Mouse (Mus musculus) erythroid progenitor cell, adult 5-6 weeks (primary cell): ENCODE measurements around the gene Gab2. TPM values are rescaled to one million over a fixed set of nuclear protein-coding genes. Genes with fewer than 3 reads are reported as not detected.

Experiments
- ATAC-seq: replicated peaks from 2 replicates; pipeline ENCODE4 v1.8.0; 2016; ENCODE audit warnings: moderate number of reproducible peaks, mild to moderate bottlenecking, moderate TSS enrichment, inconsistent platforms; ENCODE audit not compliant: poor library complexity, low FRiP score, severe bottlenecking
- total RNA-seq, 2 experiments: library from RNA; stranded (forward) in 1 of 2; stranded (reverse) in 1 of 2; fragments of 150-400 nt in 1 of 2; fragments of 186-747, 209-891 nt in 1 of 2; gene quantifications; 2 replicates each; pipeline versions ENCODE4 v1.2.3 to v1.2.4; 2015 to 2017; ENCODE audit warnings: low replicate concordance in 2 of 2

The Gab2 gene
- total RNA-seq, 2 experiments from 2014 or later: 2.1 to 5.4 TPM

DNA sequence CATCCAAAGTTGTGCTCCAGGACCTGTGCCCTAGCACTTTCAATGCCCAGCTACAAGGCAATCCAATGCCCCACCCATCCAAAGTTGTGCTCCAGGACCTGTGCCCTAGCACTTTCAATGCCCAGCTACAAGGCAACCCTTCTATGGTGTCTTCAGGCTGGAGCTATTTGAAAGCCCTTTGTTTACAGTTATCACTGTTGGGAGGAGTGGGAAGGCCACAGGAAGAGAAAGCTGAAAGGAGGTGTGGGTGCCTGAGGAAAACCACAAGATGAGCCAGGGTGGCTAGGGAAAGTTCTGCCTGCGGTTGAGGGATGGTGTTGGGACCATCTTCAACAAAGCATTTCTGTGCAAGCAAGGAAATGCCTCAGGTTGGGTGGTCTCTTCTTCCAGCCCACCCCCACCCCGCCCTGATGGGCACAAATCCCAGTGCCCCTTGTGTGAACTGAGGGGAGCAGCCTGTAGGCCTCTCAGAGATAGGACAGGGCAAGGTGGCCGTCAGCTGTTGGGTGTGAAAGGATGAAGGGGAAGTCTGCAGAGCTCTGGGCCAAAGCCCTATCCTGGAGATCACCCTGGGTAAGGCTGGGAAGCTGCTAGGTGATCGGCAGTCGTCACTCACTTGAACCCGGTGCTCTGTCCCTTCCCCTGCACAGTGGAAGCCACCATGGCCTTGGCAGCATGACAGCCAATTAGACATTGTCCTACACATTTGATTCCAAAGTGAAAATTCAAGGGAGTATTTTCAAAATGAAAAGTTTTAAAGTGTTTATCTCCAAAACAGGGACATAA, 251.9 kb downstream of the Gab2 start:
- no peak for ATAC-seq

DNA sequence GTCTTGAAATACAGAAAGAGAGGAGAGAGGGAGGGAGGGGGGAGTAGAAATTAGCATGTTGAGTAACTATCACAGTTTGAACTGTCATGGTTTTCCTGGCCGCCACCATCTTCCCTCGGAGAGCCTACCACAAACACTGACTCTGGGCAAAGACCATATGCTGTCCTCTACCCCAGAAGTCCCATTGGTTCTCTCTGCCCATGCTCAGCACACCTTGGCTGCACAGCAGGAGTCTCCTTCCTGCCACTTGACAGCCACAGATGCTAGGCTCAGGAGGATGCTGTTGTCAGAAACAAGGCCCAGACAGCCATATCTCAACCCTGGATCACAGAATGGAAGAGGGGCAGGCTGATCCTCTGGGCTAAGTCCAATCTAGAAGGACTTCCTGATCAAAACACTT, 253.0 kb downstream of the Gab2 start:
- ATAC-seq: no peak

DNA sequence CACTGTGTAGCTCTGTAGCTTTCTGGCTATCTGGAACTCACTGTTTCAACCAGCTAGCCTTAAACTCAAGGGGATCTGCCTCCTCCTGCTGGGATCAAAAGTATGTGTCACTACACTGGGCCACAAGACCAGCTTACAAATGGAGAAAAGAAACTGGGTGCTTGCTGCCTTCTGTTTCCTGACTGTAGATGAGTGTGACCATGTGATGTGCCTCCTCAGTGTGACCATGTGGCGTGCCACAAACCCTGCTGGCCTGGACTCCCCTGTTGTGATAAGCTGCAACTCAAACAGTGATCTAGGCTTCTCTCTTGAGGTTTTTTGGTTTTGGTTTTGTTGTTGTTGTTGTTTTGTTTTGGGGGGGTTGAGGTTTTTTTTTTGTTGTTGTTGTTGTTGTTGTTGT, 255.3 kb downstream of the Gab2 start:
- ATAC-seq: no peak

DNA sequence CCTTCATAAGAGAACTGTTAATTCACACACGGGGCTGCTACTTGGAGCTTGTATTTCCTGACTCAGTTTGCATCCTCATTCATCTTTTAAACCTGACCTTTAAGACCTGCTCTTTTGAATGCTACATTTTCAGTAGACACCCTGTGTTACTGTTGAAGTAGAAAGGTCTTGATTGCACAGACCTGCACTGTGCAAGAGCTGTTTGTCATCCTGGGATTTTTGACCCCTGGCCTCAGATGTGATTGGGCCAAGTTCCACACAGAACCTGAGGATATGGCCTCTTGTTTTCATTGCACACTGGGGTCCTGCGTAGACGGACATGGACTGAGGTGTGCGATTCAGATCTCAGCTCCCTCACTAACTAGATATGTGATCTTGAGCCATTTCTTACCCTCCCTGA, 257.2 kb downstream of the Gab2 start:
- ATAC-seq: no peak

- no peak for ATAC-seq
These were observed 258.2 kb downstream of the Gab2 start for GRCm38 (mm10) chr7:97339623-97340022.

GRCm38 (mm10) chr7:97340907-97341849, 259.8 kb downstream of the Gab2 start:
- ATAC-seq: no peak

DNA sequence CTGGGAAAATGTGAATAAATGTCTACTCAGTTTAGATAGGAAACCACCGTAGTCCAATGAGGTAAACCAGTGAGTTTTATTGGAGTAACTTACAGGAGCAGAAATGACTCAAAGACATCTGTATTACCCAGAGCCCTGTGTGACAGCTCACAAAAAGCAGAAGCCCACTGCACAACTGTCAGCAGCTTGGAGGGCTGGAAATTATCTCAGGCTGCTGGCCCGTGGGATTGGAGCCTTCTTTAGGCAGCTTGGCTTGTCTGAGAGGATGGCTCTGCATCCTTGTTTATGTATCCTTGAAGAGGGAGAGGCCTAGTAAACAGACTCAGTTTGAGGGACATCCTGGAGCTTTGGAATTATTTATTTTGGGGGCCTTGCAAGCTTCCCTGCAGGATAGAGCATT, 261.6 kb downstream of the Gab2 start:
- no peak for ATAC-seq

DNA sequence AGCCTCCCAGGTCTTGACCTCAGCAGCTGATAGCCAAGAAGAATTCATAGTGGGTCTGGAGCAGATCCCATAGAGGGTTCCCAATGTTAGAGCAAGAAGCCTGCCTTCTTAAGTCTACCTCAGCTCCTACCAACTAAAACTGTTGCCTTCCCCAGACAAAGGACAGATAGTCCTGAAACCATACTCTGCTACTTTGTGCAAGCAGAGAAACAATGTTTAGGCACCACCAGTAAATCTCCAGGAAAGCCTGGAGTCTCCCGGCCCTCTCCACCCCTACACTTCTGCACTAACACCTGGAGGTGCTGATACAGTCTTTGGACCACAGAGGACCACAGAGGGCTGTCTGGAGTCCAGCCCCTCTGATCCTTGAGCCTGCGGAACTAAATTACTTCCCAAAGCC, 263.3 kb downstream of the Gab2 start:
- ATAC-seq: no peak

GRCm38 (mm10) chr7:97345229-97345871, 264.0 kb downstream of the Gab2 start:
- no peak for ATAC-seq

DNA sequence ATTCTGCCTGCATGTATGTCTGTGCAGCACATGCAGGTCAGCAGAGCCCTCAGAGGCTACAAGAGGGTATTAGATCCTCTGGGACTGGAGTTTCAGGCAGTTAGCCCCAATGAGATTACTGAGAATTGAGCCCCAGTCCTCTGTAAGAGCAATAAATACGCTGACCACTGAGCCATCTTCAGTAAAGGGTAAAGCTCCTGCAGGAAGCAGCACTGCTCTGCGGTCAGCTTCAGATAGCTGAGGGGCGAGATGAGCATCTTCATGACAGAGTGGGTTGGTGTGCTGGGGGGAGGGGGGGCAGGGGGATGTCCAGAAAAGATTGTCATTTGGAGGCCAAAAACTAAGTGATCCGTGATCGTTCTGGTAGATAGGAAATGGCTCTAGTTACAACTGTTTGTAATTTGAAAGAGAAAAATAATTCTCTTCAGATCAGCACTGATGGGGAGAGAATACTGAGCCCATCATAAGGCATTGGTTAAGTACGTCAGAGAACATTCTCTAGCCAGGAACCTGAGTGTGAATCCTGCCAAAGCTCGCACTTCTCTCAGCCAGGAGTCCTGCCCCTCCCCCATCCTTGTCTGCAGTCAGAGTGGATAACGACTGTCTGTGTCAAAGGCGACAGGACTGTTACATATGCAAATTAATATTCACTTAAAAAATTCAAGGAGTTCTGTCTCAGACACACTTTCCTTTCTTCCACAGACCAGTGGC, 264.9 kb downstream of the Gab2 start:
- ATAC-seq: no peak

GRCm38 (mm10) chr7:97346822-97347166, 265.4 kb downstream of the Gab2 start:
- ATAC-seq: no peak

GRCm38 (mm10) chr7:97347464-97347863, 266.1 kb downstream of the Gab2 start:
- ATAC-seq: no peak

DNA sequence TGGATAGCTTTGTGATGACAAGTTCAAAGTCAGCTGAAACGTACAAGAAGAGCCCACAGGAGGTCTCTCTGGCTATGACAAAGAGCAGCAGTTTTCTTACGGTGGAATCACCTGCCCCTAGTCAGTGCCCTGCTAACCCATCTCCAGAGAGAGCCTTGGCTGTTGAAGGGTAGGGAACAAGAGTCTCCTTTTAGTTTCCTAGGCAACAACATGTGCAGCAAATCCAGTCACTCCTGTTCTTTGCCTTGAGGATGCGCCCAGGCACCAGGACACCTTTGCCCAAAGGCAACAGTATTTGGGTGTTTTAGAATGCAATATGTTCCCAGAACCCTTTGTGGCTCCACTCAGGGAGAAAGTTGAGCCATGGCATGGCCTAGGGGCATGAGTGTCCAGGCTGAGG, 266.9 kb downstream of the Gab2 start:
- no peak for ATAC-seq

DNA sequence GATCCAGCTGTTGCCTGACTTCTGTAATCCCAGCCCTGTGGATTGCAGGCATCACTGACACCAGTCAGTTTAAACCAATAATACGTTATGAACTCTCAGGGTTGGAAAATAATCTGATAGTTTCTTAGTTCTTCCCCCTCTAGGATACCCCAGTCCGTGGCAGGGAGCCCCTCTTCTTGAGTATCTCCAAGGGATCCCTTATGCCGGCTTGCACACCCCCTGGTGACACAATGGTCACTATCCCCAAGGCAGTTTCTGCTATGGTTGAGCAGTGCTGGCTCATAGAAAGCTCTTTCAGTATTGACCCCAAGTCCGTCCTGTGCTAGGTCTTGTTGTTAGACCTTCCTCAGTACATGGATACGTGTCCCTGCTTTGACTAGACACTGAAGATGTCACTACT, 267.4 kb downstream of the Gab2 start:
- ATAC-seq: no peak

GRCm38 (mm10) chr7:97349438-97349837, 268.1 kb downstream of the Gab2 start:
- no peak for ATAC-seq

DNA sequence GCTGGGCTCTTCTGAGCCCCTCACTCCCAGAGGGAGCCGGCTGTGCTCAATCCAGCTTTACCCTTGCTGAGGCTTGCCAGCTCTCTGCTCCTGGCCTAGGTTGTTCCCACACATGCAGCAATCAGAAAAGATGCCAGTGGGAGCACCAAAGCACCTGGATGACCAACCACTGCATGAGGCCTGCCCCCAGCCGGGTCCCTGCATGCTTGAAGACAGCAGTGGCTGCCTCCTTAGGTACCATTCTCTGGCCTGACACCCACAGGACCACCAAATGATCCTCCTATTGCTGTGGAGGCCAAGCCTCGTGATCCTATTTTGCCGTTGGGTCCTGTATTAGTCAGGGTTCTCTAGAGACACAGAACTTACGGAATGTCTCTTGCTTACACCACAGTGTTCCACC, 269.5 kb downstream of the Gab2 start:
- no peak for ATAC-seq

GRCm38 (mm10) chr7:97351792-97352513, 270.6 kb downstream of the Gab2 start:
- no peak for ATAC-seq

GRCm38 (mm10) chr7:97353356-97353755, 272.0 kb downstream of the Gab2 start:
- ATAC-seq: no peak

GRCm38 (mm10) chr7:97355068-97355841, 273.9 kb downstream of the Gab2 start:
- no peak for ATAC-seq
